Mouse (Mus musculus): ENCODE measurements at regions not wholly inside any gene's neighbourhood (a gene's known extent, or its start where the extent isn't known, plus 50 kb on each side); places are given as distances from the start of the nearest gene placed in this dataset.

GRCm38 (mm10) chr8:96340702-96341101, 452.4 kb upstream of the Got2 start:
- DNase-seq, result no peak

- no peak for DNase-seq
Measured at GRCm38 (mm10) chr8:96318367-96318766, 430.0 kb upstream of the Got2 start.

GRCm38 (mm10) chr8:96308989-96309718, 420.8 kb upstream of the Got2 start:
- DNase-seq, result no peak

- DNase-seq, result no peak
Measured at GRCm38 (mm10) chr8:96296643-96297042, 408.3 kb upstream of the Got2 start.

- DNase-seq, result no peak
Measured at GRCm38 (mm10) chr8:96290740-96291139, 402.4 kb upstream of the Got2 start.

GRCm38 (mm10) chr8:96289519-96289918, 401.2 kb upstream of the Got2 start:
- DNase-seq, result no peak

GRCm38 (mm10) chr8:96288525-96288924, 400.2 kb upstream of the Got2 start:
- no peak for DNase-seq

GRCm38 (mm10) chr8:96277479-96278138, 389.3 kb upstream of the Got2 start:
- no peak for DNase-seq

GRCm38 (mm10) chr8:96277058-96277457, 388.7 kb upstream of the Got2 start:
- no peak for DNase-seq

GRCm38 (mm10) chr8:96256294-96256693, 367.9 kb upstream of the Got2 start:
- DNase-seq, result no peak

GRCm38 (mm10) chr8:96255811-96256210, 367.5 kb upstream of the Got2 start:
- DNase-seq, result no peak

- peak; percentile 86 for DNase-seq
Measured at GRCm38 (mm10) chr8:96246017-96246416, 357.7 kb upstream of the Got2 start.

GRCm38 (mm10) chr8:96244549-96245152, 356.3 kb upstream of the Got2 start:
- no peak for DNase-seq

GRCm38 (mm10) chr8:96238406-96238805, 350.1 kb upstream of the Got2 start:
- no peak for DNase-seq

- DNase-seq, result no peak
Measured at GRCm38 (mm10) chr8:96237940-96238339, 349.6 kb upstream of the Got2 start.

- DNase-seq, result no peak
Measured at GRCm38 (mm10) chr8:96230412-96230811, 342.1 kb upstream of the Got2 start.
